Mouse (Mus musculus) kidney, adult 8-10 months (tissue): ENCODE results near the gene Col6a1.

Experiments
- DNase-seq, 2 experiments: peaks; one replicate each; pipeline ENCODE4 v3.0.0; 2022

Col6a1 gene

DNA sequence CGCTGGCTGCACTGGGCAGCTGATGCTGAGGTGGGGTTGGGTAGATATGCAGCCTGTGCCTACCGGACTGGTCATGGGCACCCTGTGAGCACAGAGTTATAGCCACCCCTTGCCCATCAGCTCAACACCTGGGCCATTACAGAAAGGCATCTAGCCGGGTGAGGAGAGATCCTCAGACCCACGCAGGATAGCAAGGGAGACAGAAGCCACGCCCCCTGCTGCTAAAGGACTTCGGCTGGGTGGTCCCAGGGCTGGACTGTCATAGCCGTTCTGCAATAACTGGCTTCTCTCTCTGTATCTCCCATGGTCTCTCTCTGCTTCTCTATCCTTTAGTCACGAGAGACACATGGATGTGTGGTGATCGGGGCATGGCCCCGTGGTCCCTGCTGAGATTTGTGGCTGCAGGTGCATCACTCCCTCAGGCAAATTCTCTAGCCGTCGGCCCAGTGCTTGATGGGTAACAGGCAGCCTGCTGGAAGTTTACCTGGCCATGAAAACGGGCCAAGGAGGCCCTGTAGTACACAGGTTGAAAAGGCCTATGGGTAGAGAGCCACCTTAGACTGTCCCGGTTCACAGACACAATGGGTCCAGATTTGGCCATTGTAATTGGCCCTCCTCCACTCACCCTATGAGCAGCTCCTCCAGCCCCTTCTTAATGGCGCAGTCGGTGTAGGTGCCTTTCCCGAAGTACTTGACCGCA is 3.1 kb downstream of the Col6a1 start:
- DNase-seq = no peak

DNA sequence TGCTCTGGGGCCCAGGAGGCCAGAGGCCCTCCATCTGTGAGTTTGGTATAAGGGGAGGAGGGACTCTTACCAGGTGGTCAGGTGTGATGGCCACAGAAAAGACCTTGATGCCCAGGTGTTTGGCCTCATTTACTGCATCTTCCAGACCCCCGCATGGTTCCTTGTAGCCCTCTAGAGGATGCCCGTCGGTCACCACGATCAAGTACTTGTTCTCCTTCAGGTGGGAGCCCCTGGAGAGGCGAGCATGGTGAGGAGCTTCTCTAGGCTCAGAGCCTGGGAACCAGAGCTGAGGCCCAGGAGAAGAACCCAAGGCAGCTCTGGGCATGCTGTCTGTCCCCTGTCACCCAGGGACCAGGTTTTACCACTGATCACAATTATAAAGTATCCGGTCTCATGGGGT is 4.2 kb downstream of the Col6a1 start:
- DNase-seq = no peak

DNA sequence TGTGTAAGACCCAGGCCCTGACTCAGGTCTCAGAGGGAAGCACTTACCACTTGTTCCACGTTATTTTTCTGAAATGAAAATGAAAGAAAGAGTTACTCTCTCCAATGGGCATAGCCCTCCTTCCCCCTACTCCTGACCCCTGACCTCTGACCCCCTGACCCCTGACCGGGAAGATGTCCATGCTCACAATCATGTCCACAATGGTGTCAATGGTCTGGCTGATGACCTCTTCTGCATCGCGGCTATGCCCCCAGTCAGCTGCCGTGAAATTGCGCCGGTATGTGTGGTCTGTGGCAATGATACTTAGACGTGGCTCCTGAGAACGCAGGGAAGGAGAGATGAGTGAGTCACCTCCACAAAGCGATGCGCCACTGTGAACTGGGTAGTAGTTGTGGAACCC is 4.8 kb downstream of the Col6a1 start:
- DNase-seq = no peak

DNA sequence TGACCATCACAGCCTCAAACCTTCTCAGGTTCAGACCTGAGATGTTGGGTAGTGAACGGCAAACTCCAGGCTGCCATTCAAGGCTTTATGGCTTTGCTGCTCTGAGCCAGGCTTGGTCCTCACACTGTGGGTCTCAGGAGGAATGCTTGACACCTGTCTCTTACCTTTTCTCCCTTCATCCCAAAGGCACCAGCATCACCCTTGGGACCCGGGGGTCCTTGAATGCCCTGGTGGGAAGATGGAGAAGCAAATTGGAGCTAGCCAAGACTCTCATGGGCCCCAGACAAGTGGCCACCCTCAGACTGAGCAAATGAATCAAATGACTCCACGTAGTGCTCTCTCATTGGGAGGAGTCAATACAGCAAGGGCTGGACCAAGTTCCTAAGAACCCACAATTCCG is 8.3 kb downstream of the Col6a1 start:
- DNase-seq = no peak

DNA sequence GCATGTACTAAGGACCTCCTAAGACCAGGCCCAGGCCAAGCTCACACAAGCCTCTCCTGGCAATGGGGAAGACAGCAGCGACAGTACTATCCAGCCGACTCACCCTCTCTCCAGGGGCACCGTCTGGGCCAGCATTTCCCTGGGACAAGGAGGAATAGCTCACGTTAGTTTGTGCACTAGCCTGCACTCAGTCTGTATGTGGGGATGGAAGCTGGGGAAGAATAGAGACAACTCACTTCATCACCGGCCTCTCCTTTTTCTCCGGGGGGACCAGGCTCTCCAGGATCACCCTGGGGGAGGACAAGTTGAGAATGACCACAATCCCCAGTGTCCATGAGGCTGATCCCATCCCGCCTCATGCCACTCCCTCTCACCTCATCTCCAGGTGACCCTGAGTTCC is 8.9 kb downstream of the Col6a1 start:
- DNase-seq = no peak

DNA sequence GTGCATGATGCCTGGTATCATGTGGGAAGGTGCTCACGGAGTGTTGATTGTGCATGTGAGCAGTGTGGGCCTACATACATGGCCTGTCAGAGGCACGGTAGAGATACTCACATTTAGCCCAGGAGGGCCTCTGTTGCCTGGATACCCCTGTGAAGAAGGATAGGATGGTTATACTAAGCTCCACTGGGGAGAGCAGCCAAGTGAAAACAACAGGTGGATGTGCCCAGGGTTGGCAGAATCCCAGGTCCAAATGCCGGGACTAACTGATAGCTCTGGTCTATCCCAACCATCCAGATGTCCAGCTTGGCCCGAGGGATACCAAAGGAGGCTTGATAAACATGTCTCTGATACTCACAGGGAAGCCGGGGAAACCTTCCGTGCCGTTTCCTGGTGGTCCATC is 11.7 kb downstream of the Col6a1 start:
- no peak for DNase-seq

DNA sequence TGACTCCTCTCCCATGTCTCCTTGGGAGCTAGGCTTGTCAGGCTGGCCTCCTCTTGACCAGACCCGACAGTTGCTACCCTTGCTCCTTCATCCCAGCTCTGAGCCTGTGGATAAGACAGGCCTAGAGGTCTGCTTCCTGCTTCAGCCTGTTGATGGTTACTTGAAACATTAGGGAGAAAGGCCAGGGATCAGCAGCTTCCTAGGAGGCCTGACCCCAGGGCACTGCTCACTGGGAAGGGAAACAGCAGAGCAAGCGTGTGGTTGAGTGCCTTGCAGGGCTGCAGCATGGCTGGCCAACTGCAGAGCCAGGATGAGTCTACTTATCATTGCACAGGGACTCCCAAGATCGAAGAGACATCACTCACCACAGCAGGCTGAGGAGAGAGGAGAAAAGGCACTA is 13.5 kb downstream of the Col6a1 start:
- DNase-seq = peak in 1 of 2 experiments; percentile 17

DNA sequence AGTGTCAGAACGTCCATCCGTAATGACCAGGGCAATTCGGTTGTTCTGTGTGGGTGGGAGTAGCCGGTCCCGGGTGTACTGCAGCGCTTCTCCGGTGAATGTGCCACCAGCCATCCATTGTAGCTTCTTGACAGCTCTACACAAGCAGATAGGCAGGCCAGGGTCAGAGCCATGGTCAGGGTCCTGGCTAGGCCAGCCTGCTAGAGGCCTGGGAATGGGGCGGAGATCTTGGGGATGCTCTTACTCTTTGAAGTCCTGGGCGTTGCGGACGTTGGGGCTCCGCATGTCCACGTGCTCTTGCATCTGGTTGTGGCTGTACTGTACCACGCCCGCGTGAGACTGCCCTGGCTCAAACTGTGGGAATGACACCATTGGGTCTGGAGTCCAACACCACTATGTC is 14.6 kb downstream of the Col6a1 start:
- no peak for DNase-seq

DNA sequence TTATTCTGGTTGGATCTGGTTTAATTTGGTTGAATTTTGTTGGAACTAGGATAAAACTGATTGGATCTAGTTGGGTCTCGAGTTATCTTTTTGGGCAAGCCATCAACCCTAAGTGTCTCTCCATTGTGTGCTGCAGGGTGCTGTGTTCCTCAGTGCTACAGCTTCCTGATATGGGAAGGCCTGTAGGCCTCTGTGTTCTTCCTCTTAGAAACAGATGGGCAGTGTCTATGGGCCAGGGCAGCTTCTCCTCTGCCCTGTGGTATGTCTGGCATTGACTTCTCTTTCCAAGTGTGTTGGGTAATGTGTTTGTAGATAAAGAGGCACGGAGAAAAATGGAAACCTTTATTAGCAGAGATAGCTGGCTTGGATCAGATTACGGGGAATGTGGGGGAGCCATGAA is 17.5 kb downstream of the Col6a1 start:
- DNase-seq = no peak

DNA sequence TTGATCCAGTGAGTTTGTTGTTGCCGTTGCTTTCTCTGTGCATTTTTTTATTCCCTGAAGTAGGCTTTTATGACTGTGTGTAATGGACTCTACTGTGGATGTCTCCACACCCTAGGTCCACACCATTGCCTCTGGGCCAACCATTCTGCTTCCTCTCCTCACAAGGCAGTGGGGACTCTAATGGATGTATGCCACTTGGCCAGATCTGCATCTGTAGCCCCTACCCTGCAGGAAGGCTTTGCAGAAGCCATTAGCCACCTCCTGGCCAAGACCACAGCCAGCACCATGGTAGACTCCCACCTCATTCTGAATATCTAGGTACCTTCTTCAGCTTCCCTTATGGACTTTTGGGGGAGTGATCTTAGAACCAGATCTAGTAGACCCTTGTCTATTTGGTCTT is 18.4 kb downstream of the Col6a1 start:
- no peak for DNase-seq

DNA sequence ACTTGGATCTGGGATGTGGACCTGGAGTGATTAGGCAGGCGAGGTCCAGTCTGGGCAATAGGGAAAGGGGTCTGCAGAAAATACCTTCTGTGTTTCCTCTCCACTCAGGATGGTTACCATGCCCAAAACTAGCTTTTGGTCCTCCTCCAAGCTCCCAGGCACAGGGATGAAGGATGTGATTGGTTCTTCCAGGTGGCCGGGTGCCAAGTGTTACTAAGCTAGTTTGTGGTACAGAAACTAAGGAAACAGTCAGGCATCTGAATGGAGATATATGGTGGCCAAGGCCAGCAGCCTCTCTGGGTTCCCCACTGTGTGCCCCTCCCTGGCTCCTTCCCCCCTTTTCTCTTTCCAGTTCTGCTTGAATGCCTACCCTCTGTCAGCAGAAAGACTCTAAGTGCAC is 19.0 kb downstream of the Col6a1 start:
- DNase-seq = no peak

DNA sequence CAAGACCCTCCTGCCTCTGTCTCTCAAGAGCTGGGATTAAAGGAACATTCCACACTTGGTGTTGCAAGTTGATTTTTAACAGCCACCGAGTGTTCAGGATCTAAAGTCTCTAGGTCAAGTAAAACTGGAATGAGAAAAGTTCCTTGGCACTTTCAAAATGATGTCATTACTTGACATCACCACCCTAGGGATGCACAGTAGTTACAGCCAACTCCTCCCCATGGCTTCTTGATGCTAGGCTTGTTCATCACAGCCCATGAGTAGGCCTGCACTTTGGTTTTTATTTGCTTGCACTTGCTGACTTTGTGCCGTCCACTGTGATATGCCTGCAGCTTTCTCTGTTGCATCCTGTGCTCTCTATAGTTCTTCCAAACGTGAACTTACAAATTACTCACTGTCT is 21.6 kb downstream of the Col6a1 start:
- no peak for DNase-seq

DNA sequence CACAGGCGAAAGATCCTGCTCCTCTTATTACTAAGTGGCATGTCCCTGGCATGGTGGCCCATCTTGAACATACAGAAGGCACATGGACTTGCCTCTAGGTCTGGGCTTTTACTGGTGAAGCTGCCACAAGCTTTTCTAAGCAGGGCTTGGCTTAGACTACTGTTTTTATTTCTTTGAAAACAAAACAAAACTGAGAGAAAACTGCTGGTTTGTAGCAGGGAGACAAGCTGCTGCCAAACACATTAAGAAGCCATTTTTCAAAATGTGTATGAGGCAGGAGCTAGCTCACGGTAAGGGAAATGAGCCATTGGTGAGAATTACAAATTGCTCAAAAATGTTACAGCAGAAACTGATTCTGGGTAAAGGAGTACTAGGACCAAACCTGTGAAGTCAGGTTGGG is 24.5 kb downstream of the Col6a1 start:
- DNase-seq = no peak

DNA sequence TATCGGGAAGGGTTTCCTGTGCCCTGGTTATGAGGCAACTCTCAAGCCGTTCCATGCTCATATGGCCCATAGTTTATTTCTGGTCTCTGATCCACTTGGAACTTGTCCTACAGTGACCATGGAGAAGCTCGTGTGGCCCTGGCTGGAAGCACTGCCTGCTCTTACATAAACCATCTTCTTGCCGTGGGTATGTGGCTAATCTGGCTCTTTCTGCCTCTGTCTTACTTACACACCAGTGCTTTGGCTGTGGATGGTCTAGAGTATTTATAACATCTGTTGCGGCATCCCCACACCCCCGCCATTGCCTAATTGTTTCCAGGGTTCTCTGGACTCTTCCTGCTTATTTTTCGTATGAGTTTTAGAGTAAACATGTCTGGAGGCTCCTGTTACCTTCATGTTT is 26.2 kb downstream of the Col6a1 start:
- DNase-seq = no peak

DNA sequence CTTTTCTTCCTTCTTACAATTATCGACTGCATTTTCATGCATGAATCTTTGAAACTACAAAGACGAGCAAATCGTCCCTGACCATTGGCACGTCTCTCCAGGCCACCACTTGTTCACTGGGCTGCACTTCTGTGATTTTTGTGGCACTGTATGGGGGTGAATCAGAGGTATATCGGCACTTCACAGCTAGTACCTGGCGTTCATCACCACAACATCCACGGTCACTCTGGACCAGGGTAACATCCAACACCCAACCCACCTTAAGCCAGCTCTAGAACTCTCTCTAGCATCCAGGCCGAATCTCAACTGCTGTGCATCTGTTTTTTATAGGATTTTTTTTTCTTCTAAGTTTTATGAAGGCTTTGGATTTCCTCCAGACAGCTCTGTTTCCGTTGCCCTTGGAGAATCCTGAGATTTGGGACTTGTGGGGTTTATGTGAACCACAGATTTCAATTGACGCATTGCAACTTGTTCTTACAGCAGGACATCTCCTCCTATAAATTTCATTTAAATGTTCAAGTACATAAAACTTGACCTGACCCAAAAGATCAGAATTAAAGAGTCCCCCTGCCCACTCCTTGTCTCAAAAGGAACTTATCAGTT is 30.6 kb downstream of the Col6a1 start:
- no peak for DNase-seq

DNA sequence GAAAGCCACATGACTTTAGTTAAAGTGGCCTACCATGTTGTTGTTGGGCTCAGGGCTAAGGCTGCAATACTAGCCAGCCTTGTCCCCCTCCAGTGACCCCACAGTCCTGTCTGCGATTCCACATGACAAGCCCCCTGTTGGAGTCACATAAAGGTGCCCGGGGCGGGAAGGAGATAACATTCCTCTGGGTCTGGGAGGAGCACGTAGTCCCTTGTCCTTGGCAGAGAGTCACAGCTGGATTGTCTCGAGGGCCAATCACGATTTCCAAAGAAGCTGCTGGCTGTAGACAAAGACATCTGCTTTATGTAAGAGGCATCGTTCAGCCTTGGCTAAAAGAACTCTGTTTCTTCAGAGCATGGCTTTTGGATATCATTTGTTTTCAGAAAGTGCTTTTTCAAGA is 31.2 kb downstream of the Col6a1 start:
- DNase-seq = no peak

DNA sequence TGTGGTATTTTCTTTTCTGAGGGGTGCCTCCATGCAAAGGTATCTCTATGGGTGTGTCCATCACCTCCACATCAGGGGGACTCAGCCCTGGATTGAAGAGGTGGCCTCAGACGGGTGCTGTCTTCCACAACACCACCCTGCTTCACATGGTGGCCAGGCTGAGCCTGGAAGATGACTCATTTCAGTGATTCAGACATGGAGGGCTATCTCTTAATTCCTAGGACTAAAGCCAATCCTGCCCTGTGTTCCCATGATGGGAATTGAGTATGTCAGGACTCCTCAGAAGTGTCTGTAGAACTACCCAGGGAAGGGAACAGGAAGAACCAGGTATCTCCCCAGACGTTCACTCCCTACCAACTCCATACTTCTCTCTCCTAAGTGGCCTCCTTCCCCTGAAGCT is 32.5 kb downstream of the Col6a1 start:
- no peak for DNase-seq

DNA sequence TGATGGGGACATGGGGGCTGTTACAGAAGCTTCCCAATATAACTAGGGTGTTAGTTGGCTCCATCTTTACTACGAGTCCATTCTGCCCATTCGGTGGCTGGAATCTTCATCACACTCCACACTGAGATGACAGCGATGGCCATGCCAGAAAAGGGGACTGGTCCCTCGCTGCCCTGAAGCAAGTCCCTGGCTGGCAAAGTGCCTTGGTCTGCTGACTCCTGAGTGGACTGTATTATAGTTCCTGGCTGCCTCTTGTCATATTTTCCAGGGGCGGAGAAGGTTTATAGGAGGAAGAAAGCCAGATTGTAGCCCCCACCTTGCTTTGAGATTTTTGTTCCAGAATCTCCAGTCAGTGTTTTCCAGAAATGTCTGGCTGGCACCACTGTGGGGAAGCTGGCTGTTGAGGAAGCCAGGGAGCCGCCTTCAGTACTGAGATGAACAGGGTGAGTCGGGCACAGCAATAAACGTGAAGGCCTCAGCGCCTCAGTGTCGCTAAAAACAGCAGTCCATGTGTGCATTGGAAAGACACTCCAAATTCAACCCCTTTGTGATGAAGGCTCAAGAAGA is 40.4 kb downstream of the Col6a1 start:
- DNase-seq = no peak

DNA sequence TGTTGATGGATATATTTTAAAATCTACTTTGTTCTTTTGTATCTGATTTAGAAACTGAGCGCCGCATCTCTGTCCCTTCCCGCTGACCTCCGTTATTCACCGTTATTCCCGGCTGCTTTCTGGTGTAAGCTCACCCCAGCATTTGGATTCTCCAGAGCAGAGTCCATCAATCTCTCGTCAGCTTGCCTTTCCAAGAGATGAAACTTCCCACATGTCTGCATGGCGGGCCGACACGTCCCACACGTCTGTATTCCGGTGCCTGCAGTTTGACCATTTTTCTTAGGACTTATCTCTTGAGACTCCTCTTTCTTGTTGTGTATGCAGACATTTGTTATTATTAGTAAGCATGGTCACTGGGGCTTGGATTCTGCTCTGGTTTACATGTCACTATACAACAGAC is 42.0 kb downstream of the Col6a1 start:
- DNase-seq = no peak

DNA sequence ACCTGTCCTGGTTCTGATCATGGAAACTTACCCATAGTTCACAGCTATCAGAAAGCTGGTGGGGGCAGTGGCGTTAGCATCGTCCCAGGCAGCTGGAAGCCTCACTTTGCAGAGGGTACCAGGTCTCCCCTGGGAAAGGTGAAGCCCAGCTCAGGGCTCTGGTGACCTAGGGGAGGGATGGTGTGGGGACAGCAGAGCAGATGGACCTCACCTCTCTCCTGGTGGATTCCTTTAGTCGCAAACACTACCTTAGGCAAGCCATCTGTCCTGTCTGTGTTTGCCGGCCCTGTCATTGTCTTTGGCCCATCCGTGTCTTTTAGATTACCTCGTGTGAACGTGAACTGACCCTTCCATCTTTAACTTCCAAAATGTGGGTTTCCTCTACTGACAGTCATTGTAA is 42.5 kb downstream of the Col6a1 start:
- no peak for DNase-seq

DNA sequence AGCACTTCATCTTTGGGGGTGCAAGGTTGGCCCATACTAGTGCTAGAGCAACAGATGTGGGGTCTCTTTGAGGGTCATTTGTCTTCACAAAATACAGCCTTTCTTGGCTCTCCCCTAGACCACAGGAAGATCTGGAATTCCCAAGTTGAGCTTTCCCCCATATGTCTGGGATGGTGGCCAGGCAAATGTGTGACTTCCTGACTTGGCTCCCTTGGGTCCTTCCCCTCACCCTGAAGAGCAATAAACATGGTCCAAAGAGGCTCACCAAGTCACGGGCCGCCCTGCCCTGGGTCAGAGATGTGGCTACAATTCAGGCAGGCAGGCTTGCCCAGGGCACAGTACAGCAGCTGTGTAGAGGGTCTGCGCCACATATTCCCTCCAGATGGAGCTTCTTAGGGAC is 44.1 kb downstream of the Col6a1 start:
- peak; percentile 13 to 37 for DNase-seq

DNA sequence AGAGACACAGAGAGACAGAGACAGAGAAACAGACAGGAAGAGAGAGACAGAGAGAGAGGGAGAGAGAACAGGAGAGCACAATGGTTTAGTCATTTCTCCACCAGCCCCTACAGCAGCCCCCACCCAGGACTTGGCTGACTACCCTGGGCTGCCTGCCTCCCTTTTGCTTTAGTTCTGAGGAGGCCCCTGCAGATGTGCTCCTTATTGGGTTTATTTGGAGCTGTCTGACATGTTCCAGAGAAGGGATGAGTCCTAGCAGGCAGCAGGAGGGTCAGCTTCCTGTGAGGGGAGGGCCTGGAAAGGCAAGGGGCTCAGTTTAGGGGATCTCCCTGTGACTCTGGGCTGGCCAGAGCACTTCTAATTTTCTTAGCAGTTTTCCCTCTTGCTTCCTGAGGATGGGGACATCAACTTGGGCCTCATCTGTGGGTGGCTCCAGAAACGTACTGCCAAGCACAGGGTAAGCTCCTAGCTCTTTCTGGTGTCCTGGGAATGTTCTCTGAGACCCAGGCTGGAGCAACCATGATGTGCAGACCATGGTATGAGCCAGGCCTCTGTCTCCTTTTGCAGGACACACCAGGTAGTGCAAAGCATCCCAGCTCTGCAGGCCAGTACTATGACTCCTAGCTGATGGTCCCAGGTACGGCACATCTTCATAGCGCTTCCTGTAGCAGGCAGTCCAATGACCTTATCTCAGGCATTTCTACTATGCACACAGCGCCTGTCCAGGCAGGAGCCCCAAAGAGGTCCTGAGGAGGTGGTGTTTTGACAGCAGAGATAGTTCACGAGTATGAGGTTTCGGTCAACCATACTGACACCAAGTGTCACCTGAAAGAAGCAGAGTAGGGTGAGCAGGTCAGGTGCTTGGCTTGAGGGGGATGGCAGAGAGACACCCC is 45.0 kb downstream of the Col6a1 start:
- no peak for DNase-seq

DNA sequence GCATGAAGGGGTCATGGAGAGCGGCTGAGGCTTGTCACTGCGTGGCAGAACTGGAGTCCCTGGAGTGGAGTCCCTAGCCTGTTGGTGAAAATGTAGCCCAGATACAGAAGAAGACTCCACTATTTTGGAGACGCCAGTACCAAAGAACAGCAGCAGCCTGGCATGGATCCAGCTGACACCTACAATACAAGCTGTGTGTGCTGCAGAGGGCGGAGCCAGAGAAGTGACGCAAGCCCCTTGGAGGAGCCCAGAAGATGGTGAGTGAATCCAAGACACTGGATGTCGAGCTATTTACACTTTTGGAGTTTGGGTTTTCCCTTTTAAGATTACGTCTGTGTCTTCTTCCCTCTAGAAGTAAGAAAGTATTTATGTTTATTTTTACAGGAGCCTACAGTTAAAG is 47.8 kb downstream of the Col6a1 start:
- DNase-seq = no peak

DNA sequence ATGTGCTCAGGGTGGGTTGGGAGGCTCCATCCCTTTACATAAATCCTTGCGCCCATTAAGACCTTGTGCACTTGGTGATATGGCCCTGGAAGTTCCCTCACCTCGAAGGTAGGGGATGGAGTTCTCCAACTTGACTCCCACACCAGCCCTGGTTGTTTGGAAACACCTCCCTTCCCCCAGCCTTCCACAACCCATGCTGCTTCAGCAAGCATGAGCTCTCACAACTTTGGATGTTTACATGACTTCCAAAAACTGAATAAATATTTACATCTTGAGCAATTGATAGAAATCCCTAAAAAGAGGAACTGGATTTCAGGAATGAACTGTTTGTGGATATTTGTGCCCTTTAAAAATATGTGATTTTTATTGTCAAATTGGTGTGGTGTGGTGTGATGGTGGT is 50.7 kb downstream of the Col6a1 start:
- no peak for DNase-seq
